ENCODE assay signal across 29 mouse cellular contexts in the genomic region with DNA sequence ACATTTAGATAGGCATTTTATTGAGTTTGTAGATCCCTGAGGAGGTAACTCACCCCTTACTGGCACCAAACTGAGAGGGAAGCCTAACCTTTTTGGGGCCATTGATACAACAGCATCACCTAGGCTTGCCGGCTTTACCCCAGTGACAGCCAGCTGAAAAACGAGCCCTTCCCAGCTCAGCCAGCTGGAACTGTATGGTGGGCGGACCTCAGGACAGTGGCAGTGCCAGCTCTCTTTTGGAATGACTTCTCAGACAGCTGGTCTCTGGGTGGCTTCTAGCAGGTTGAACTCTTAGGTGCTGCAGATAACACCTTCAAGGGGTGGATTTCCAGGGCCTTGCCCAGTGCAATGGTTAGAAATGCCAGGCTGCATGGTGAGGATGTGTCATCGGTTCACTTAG. TPM values are rescaled to one million over a fixed set of nuclear protein-coding genes. Genes with fewer than 3 reads are reported as not detected.
"Had no signal": no experiment of that assay in that cellular context is flagged by ENCODE, and none has a peak within 500 bp of the region (broad histone marks: within the 10 kb centered on the region; RNA-seq: fewer than 3 reads in every experiment).

No protein-coding gene starts in this region.

- H3K9me3 ChIP-seq: kidney, embryonic 15.5 days; limb, embryonic 15.5 days; megakaryocyte, embryonic 14.5 days; midbrain, embryonic 10.5 days; midbrain, embryonic 13.5 days; neural tube, embryonic 13.5 days had no signal

- H3K27ac ChIP-seq: kidney, embryonic 15.5 days; limb, embryonic 12.5 days; limb, embryonic 15.5 days; liver, embryonic 14.5 days; macrophage; midbrain, embryonic 10.5 days; midbrain, embryonic 13.5 days; neural tube, embryonic 13.5 days had no signal

- DNase-seq: kidney, postnatal 10 days; kidney, postnatal 4 days; left cerebral cortex, postnatal 4 days; liver, postnatal 0 days; lung, embryonic 14.5 days; retina, postnatal 1 day; right cerebral cortex, postnatal 25 days; thymus, adult 18-20 months; thymus, postnatal 14 days; thymus, postnatal 4 days had no signal

- H3K4me3 ChIP-seq: kidney, embryonic 15.5 days; limb, embryonic 12.5 days; limb, embryonic 15.5 days; megakaryocyte, embryonic 14.5 days; midbrain, embryonic 10.5 days; midbrain, embryonic 13.5 days; myocyte; neural tube, embryonic 13.5 days had no signal

- H3K4me1 ChIP-seq: limb, embryonic 12.5 days; midbrain, embryonic 13.5 days; neural tube, embryonic 13.5 days had no signal

- H3K36me3 ChIP-seq: kidney, embryonic 15.5 days; limb, embryonic 12.5 days; limb, embryonic 15.5 days; midbrain, embryonic 10.5 days; midbrain, embryonic 13.5 days; neural tube, embryonic 13.5 days had no signal

RNA-seq across cellular contexts. Expression of a gene that starts 54.1 kb away (rescaled TPM):
- total RNA-seq: left cerebral cortex, postnatal 14 days; left cerebral cortex, postnatal 4 days; monocyte, adult 5-6 weeks; neutrophil, adult 5-6 weeks had no signal
- polyA plus RNA-seq: kidney, embryonic 15.5 days; limb, embryonic 12.5 days; limb, embryonic 15.5 days; liver, embryonic 11.5 days; lung, embryonic 14.5 days; macrophage; midbrain, embryonic 10.5 days; midbrain, embryonic 13.5 days; midbrain, embryonic 16.5 days; myocyte; neural tube, embryonic 13.5 days; small intestine, adult 2 months; spleen, adult 2 months; stomach, embryonic 16.5 days; testis, adult 2 months had no signal
